Mouse (Mus musculus) kidney, adult 2 months (tissue): ENCODE measurements around the gene Evi5.

ENCODE experiments used
- CTCF ChIP-seq: fragments of 200-500 bp; conservative IDR thresholded peaks from 2 replicates; pipeline ENCODE4 v1.5.1; 2011; ENCODE audit warnings: low read depth, mild to moderate bottlenecking, control low read depth, low read length, moderate library complexity, mixed read lengths; ENCODE audit not compliant: insufficient read depth, insufficient read length
- POLR2A ChIP-seq: fragments of 200-500 bp; IDR thresholded peaks from one replicate; pipeline ENCODE4 v1.6.1; 2011; ENCODE audit warnings: low read depth, low read length, control low read depth

DNA sequence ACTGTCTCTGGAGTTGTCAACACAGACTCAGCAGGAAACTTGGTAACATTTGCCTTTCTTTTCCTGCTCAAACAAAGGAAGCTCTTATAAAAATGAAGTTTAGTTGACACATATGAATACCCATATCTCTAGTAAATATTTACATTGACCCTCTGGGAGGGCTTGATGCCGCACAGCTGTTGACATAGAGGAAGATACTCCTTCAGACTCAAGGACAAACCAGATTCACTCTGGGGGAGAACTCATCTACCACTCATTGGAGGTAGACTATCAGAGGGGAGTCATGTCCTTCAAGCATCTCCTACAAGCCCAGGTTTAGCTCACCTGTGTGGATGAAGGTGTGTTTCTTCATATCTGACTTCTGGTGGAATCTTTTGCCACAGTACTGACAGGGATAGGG, 155.1 kb downstream of the Evi5 start:
- no peak for TF ChIP-seq CTCF
- no peak for TF ChIP-seq POLR2A
